Mouse (Mus musculus) spleen, postnatal 4 days (tissue): ENCODE measurements at regions not wholly inside any gene's neighbourhood (a gene's known extent, or its start where the extent isn't known, plus 50 kb on each side); places are given as distances from the start of the nearest gene placed in this dataset.
"Not testable (repeated sequence)": the region's sequence is repeated elsewhere in the genome, so short reads cannot be mapped to it uniquely, and the experiment has no call there.

Experiments used
- DNase-seq, 2 experiments: peaks; one replicate each; pipeline ENCODE4 v3.0.0; 2022; ENCODE audit warnings: low spot score in 2 of 2

- DNase-seq, result peak in 1 of 2 experiments; percentile 16
Observed at GRCm38 (mm10) chr14:47920638-47921347, 199.8 kb upstream of the Peli2 start.

GRCm38 (mm10) chr14:47921811-47922277 lies 198.8 kb upstream of the Peli2 start:
- DNase-seq, result no peak

GRCm38 (mm10) chr14:47926416-47926815 lies 194.2 kb upstream of the Peli2 start:
- no peak for DNase-seq

GRCm38 (mm10) chr14:47935401-47935800 lies 185.2 kb upstream of the Peli2 start:
- no peak for DNase-seq

GRCm38 (mm10) chr14:47937081-47937651 lies 183.5 kb upstream of the Peli2 start:
- DNase-seq, result no peak

- no peak for DNase-seq
Observed at GRCm38 (mm10) chr14:47939781-47940590, 180.6 kb upstream of the Peli2 start.

- DNase-seq, result no peak
Observed at GRCm38 (mm10) chr14:47942671-47943070, 178.0 kb upstream of the Peli2 start.

GRCm38 (mm10) chr14:47944595-47944994 lies 176.0 kb upstream of the Peli2 start:
- DNase-seq, result no peak

- no peak for DNase-seq
Observed at GRCm38 (mm10) chr14:47951041-47951440, 169.6 kb upstream of the Peli2 start.

GRCm38 (mm10) chr14:47958171-47958570 lies 162.5 kb upstream of the Peli2 start:
- DNase-seq, result no peak

GRCm38 (mm10) chr14:47959366-47960280 lies 161.0 kb upstream of the Peli2 start:
- no peak for DNase-seq

GRCm38 (mm10) chr14:47964806-47965205 lies 155.8 kb upstream of the Peli2 start:
- not testable (repeated sequence) for DNase-seq

- DNase-seq, result no peak
Observed at GRCm38 (mm10) chr14:47969871-47970270, 150.8 kb upstream of the Peli2 start.

GRCm38 (mm10) chr14:47973161-47973560 lies 147.5 kb upstream of the Peli2 start:
- DNase-seq, result not testable (repeated sequence)

GRCm38 (mm10) chr14:47982993-47983740 lies 137.5 kb upstream of the Peli2 start:
- no peak for DNase-seq

- no peak for DNase-seq
Observed at GRCm38 (mm10) chr14:47986483-47986882, 134.1 kb upstream of the Peli2 start.

GRCm38 (mm10) chr14:47986941-47987340 lies 133.7 kb upstream of the Peli2 start:
- DNase-seq, result no peak

- DNase-seq, result no peak
Observed at GRCm38 (mm10) chr14:47987392-47988075, 133.1 kb upstream of the Peli2 start.

- no peak for DNase-seq
Observed at GRCm38 (mm10) chr14:47988131-47988530, 132.5 kb upstream of the Peli2 start.

GRCm38 (mm10) chr14:47989315-47989714 lies 131.3 kb upstream of the Peli2 start:
- DNase-seq, result no peak
